In genomic region chr12:45670874-45671553, GRCm38 (mm10) we compare ENCODE assay signal across 11 mouse cellular contexts.
A peak's percentile ranks its signal among the peaks of the same experiment; 100 is the strongest.
DNase-seq lines count a peak whose midpoint lies in the region; ATAC-seq and TF ChIP-seq lines count a peak whose summit lies in the region.
"Had no signal": no experiment of that assay in that cellular context is flagged by ENCODE, and none has a peak within 500 bp of the region (broad histone marks: within the 10 kb centered on the region; RNA-seq: fewer than 3 reads in every experiment).

No protein-coding gene starts in this region.

- H3K4me1 ChIP-seq in hindbrain, embryonic 13.5 days (replicated peaks) = peaks cover 35% of the 10 kb centered on the region
- peaks cover 16% of the 10 kb centered on the region; the same call in 1 of the 2 replicates for H3K4me1 ChIP-seq in midbrain, embryonic 12.5 days
- H3K4me1 ChIP-seq in heart, embryonic 11.5 days (ENCODE audit: control insufficient read depth, insufficient read depth, low read length) = no peaks in the 10 kb centered on the region

- H3K27me3 ChIP-seq in hindbrain, embryonic 13.5 days = no peaks in the 10 kb centered on the region
- no peaks in the 10 kb centered on the region for H3K27me3 ChIP-seq in midbrain, embryonic 12.5 days
- no peaks in the 10 kb centered on the region for H3K27me3 ChIP-seq in heart, embryonic 11.5 days (ENCODE audit: control insufficient read depth, insufficient read depth, low read length)

- whole genome bisulfite sequencing in hindbrain, embryonic 13.5 days = 55% methylated on average over 13 of the region's 13 CpGs
- 78% methylated on average over 13 of the region's 13 CpGs for WGBS in midbrain, embryonic 12.5 days
- WGBS in heart, embryonic 11.5 days (ENCODE audit: insufficient replicate concordance) = 62% methylated on average over 13 of the region's 13 CpGs

- H3K9ac ChIP-seq in hindbrain, embryonic 13.5 days = peak overlapping the region; percentile 46; the same call in 1 of the 2 replicates
- no peak overlapping the region; the same call in 1 of the 2 replicates for H3K9ac ChIP-seq in midbrain, embryonic 12.5 days (replicated peaks)
- H3K9ac ChIP-seq in heart, embryonic 11.5 days (ENCODE audit: low read depth, low read length) = no peak overlapping the region
- H3K9ac ChIP-seq: liver, embryonic 14.5 days had no signal

- no peaks in the 10 kb centered on the region for H3K36me3 ChIP-seq in hindbrain, embryonic 13.5 days
- H3K36me3 ChIP-seq in midbrain, embryonic 12.5 days = no peaks in the 10 kb centered on the region
- no peaks in the 10 kb centered on the region for H3K36me3 ChIP-seq in heart, embryonic 11.5 days (ENCODE audit: control insufficient read depth, insufficient read depth, low read length)

- no peaks in the 10 kb centered on the region for H3K9me3 ChIP-seq in hindbrain, embryonic 13.5 days
- H3K9me3 ChIP-seq in midbrain, embryonic 12.5 days = no peaks in the 10 kb centered on the region
- no peaks in the 10 kb centered on the region for H3K9me3 ChIP-seq in heart, embryonic 11.5 days (replicated peaks; ENCODE audit: control insufficient read depth, low read length)

- peak; percentile 0 for DNase-seq in CD4-positive, CD25-positive, alpha-beta regulatory T cell, adult 2 months (ENCODE audit: low read depth, low spot score)
- peak; percentile 51 for DNase-seq in brain, embryonic 14.5 days (ENCODE audit: low read depth)
- no peak for DNase-seq in cerebellum, adult 11-12 months
- no peak for DNase-seq in cerebellum, postnatal 10 days
- DNase-seq: cerebellum, adult 11 months; gastrocnemius, postnatal 14 days had no signal

- TF ChIP-seq CTCF in brain, embryonic 14.5 days (IDR thresholded peaks at IDR 0.05; ENCODE audit: borderline replicate concordance, extremely low read depth, insufficient read depth, insufficient read length) = no peak

- H3K4me3 ChIP-seq in hindbrain, embryonic 13.5 days = no peak overlapping the region
- H3K4me3 ChIP-seq in midbrain, embryonic 12.5 days = no peak overlapping the region
- no peak overlapping the region for H3K4me3 ChIP-seq in heart, embryonic 11.5 days (ENCODE audit: low read depth, low read length)

- no peak for TF ChIP-seq POLR2A in brain, embryonic 14.5 days (IDR thresholded peaks at IDR 0.05; ENCODE audit: borderline replicate concordance, extremely low read depth, insufficient read depth, insufficient read length, poor library complexity, severe bottlenecking)

- H3K27ac ChIP-seq in hindbrain, embryonic 13.5 days = peak overlapping the region; percentile 92
- peak overlapping the region; percentile 54; the same call in 1 of the 2 replicates for H3K27ac ChIP-seq in midbrain, embryonic 12.5 days (replicated peaks)
- no peak overlapping the region for H3K27ac ChIP-seq in heart, embryonic 11.5 days (ENCODE audit: low read depth, low read length)
- H3K27ac ChIP-seq: liver, embryonic 14.5 days had no signal

- no peak for ATAC-seq in CD4-positive, CD25-positive, alpha-beta regulatory T cell, adult 4 months
- ATAC-seq in hindbrain, embryonic 13.5 days (ENCODE audit: low FRiP score) = peak; percentile 74
- ATAC-seq in midbrain, embryonic 12.5 days (ENCODE audit: low FRiP score, low read depth) = peak; percentile 68; the same call in 1 of the 2 replicates
- no peak for ATAC-seq in heart, embryonic 11.5 days (replicated peaks; ENCODE audit: insufficient number of reproducible peaks, low FRiP score, low TSS enrichment)

- 0 out of 2 replicates have a peak overlapping the region, but pooled peaks have one; percentile 4 for H3K4me2 ChIP-seq in hindbrain, embryonic 13.5 days
- H3K4me2 ChIP-seq in midbrain, embryonic 12.5 days (replicated peaks) = no peak overlapping the region
- no peak overlapping the region for H3K4me2 ChIP-seq in heart, embryonic 11.5 days

Comparison
In these comparisons a context has a peak if more than half of its experiments do, and no peak if none do; other contexts are left out.
1. DNase-seq: peak in CD4-positive, CD25-positive, alpha-beta regulatory T cell, adult 2 months (single experiment) and brain, embryonic 14.5 days (single experiment); none in cerebellum, adult 11-12 months (single experiment) and cerebellum, postnatal 10 days (0 of 2).
2. ATAC-seq: peak in hindbrain, embryonic 13.5 days (single experiment) and midbrain, embryonic 12.5 days (single experiment); none in CD4-positive, CD25-positive, alpha-beta regulatory T cell, adult 4 months (single experiment) and heart, embryonic 11.5 days (single experiment).